ENCODE assay signal across 9 mouse cellular contexts in the genomic region with DNA sequence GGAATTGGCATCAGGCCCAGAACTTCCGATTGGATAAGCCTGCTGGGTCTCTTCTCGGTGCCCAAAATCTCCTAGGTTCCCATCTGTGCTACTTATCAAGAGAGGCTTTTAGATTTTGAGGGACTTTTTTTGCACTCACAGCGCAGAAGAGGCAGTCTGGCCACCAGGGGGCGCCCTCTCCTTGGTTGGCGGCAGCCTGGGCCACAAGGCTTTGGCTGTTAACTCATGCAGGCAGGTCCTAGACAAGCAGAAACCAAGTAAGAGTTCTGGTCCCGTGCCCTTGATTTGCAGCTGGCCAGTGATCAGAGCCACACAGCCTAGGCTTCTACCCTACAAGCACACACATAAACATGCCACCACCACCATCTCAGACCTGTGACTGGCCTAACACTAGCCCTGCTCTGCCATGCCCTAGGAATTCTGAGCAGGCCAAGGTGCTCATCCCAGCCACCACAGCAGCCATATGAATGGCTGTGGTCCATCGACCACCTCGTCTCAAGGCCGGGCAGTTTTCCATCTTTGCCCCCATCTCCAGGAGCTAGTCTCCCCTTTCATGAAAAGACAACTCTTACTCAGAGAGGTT. TPM values are rescaled to one million over a fixed set of nuclear protein-coding genes. Genes with fewer than 3 reads are reported as not detected.
DNase-seq lines count a peak whose midpoint lies in the region; ATAC-seq lines count a peak whose summit lies in the region.
"Had no signal": no experiment of that assay in that cellular context is flagged by ENCODE, and none has a peak within 500 bp of the region (broad histone marks: within the 10 kb centered on the region; RNA-seq: fewer than 3 reads in every experiment).

No protein-coding gene starts in this region.

- H3K27me3 ChIP-seq in forebrain, embryonic 16.5 days (replicated peaks; ENCODE audit: control insufficient read depth, insufficient read depth, low read length) = peaks cover 6% of the 10 kb centered on the region

- intact Hi-C loops in heart, postnatal 14 days (cut with DNase I) = loop anchor here (1.0 to 2.0 kb wide), 2 partner anchors 69 to 114 kb away; no protein-coding TSS in a partner anchor

- no peaks in the 10 kb centered on the region for H3K9me3 ChIP-seq in forebrain, embryonic 16.5 days (ENCODE audit: control insufficient read depth, low read length)
- H3K9me3 ChIP-seq: midbrain, embryonic 12.5 days had no signal

- ATAC-seq in cerebellum, adult (ENCODE audit: insufficient number of reproducible peaks, low FRiP score, low TSS enrichment) = peak; percentile 40; the same call in 1 of the 2 replicates
- peak; percentile 55 for ATAC-seq in forebrain, embryonic 16.5 days

- H3K4me1 ChIP-seq in forebrain, embryonic 16.5 days (replicated peaks; ENCODE audit: control insufficient read depth, insufficient read depth, low read length) = no peaks in the 10 kb centered on the region
- H3K4me1 ChIP-seq: midbrain, embryonic 12.5 days had no signal

- 30% methylated on average over 9 of the region's 9 CpGs for WGBS in forebrain, embryonic 16.5 days

- peak; percentile 87 for DNase-seq in MN1 (ENCODE audit: low spot score)
- peak; percentile 86 to 93 for DNase-seq in heart, postnatal 14 days
- peak; percentile 42 for DNase-seq in layer of hippocampus, adult 9-10 months (ENCODE audit: low spot score)
- peak; percentile 88 for DNase-seq in lung, postnatal 10 days
- DNase-seq in right cerebral cortex, postnatal 25 days = peak; percentile 59
- DNase-seq in urinary bladder, postnatal 25 days (ENCODE audit: low spot score) = peak; percentile 93

- no peak overlapping the region for H3K4me3 ChIP-seq in forebrain, embryonic 16.5 days (replicated peaks; ENCODE audit: low read length)
- H3K4me3 ChIP-seq: midbrain, embryonic 12.5 days had no signal

- no peaks in the 10 kb centered on the region for H3K36me3 ChIP-seq in forebrain, embryonic 16.5 days (ENCODE audit: control insufficient read depth, insufficient read depth)
- H3K36me3 ChIP-seq: midbrain, embryonic 12.5 days had no signal

- no peak overlapping the region for H3K4me2 ChIP-seq in forebrain, embryonic 16.5 days (ENCODE audit: low read length)
- H3K4me2 ChIP-seq: midbrain, embryonic 12.5 days had no signal

- H3K27ac ChIP-seq in forebrain, embryonic 16.5 days (ENCODE audit: low read length) = no peak overlapping the region
- H3K27ac ChIP-seq: midbrain, embryonic 12.5 days had no signal

- H3K9ac ChIP-seq in forebrain, embryonic 16.5 days (replicated peaks; ENCODE audit: low read depth, low read length) = no peak overlapping the region
- H3K9ac ChIP-seq: midbrain, embryonic 12.5 days had no signal

RNA-seq across cellular contexts. Expression of a gene that starts 12.5 kb away (rescaled TPM):
- polyA plus RNA-seq in forebrain, embryonic 16.5 days (2015; fragmentation: Nextera tagmentation; extraction: Ambion mirVana) = not detected in 2 replicates
- not detected for total RNA-seq in heart, postnatal 14 days (2021)
- polyA plus RNA-seq: midbrain, embryonic 12.5 days had no signal

RNA-seq across cellular contexts. Expression of a gene that starts 18.7 kb away (rescaled TPM):
- polyA plus RNA-seq in forebrain, embryonic 16.5 days (2015; fragmentation: Nextera tagmentation; extraction: Ambion mirVana) = 5.8 and 7.9 TPM in 2 replicates
- 10 to 100 TPM; 34.3 to 35.6 TPM for total RNA-seq in heart, postnatal 14 days (2021)

Comparison
In these comparisons a context has a peak if more than half of its experiments do, and no peak if none do; other contexts are left out.
1. DNase-seq: peak in every context shown above with its lines; median percentile 93 in urinary bladder, postnatal 25 days; 90 in heart, postnatal 14 days; 88 in lung, postnatal 10 days; 87 in MN1; 59 in right cerebral cortex, postnatal 25 days; 42 in layer of hippocampus, adult 9-10 months.